Mouse (Mus musculus) ES-E14 (cell line): ENCODE data around the gene Ttll7. TPM values are rescaled to one million over a fixed set of nuclear protein-coding genes. Genes with fewer than 3 reads are reported as not detected.

Experiments
- DNase-seq: peaks from one replicate; pipeline ENCODE4 v3.0.0-alpha.2; 2013; ENCODE audit warnings: low read depth, low spot score
- H3K27ac ChIP-seq: 2 replicates; pipeline ENCODE4 v1.5.1; 2012; ENCODE audit warnings: low read depth, mild to moderate bottlenecking, low read length, moderate library complexity, mixed read lengths; ENCODE audit not compliant: poor library complexity, insufficient read depth, severe bottlenecking
- H3K36me3 ChIP-seq: 2 replicates; pipeline ENCODE4 v1.6.1; 2012; ENCODE audit warnings: mild to moderate bottlenecking, low read length, moderate library complexity, mixed read lengths; ENCODE audit not compliant: control insufficient read depth, poor library complexity, insufficient read depth, severe bottlenecking
- H3K4me1 ChIP-seq, 2 experiments: fragments of 150-350 bp in 1 of 2; sonication (generic) in 1 of 2; 2 replicates each; pipeline ENCODE4 v1.6.1; 2012; ENCODE audit warnings: low read length in 2 of 2, mild to moderate bottlenecking in 1 of 2, mixed read lengths in 1 of 2; ENCODE audit not compliant: control insufficient read depth in 2 of 2, insufficient read depth in 2 of 2, poor library complexity in 1 of 2
- H3K4me3 ChIP-seq, 2 experiments: fragments of 150-350 bp in 1 of 2; sonication (generic) in 1 of 2; 2 replicates each; pipeline ENCODE4 v1.5.1; 2012; ENCODE audit warnings: low read length in 2 of 2, low read depth in 1 of 2, mild to moderate bottlenecking in 1 of 2, mixed read lengths in 1 of 2; ENCODE audit not compliant: insufficient read depth in 1 of 2, poor library complexity in 1 of 2, severe bottlenecking in 1 of 2
- H3K9ac ChIP-seq: 2 replicates; pipeline ENCODE4 v1.6.1; 2012; ENCODE audit warnings: low read depth, mild to moderate bottlenecking, low read length, mixed read lengths; ENCODE audit not compliant: poor library complexity, insufficient read depth, severe bottlenecking
- H3K9me3 ChIP-seq: fragments of 150-350 bp; sonication (generic); 2 replicates; pipeline ENCODE4 v1.6.1; 2012; ENCODE audit warnings: low read depth, mild to moderate bottlenecking, low read length; ENCODE audit not compliant: control insufficient read depth, insufficient read depth
- CHD2 ChIP-seq: IDR thresholded peaks from 2 replicates; pipeline ENCODE4 v1.6.1; 2014; ENCODE audit warnings: mild to moderate bottlenecking, low read depth, low read length, inconsistent platforms
- HCFC1 ChIP-seq: IDR thresholded peaks from 2 replicates; pipeline ENCODE4 v1.6.1; 2012; ENCODE audit warnings: low read length, inconsistent platforms, borderline replicate concordance; ENCODE audit not compliant: insufficient read depth
- MAFK ChIP-seq: IDR thresholded peaks from 2 replicates; pipeline ENCODE4 v1.6.1; 2014; ENCODE audit warnings: mild to moderate bottlenecking, low read depth, low read length, inconsistent platforms; ENCODE audit not compliant: insufficient read depth
- ZC3H11A ChIP-seq: IDR thresholded peaks from 2 replicates; pipeline ENCODE4 v1.6.1; 2012; ENCODE audit warnings: low read depth, mild to moderate bottlenecking, inconsistent platforms, low read length, borderline replicate concordance
- ZNF384 ChIP-seq: IDR thresholded peaks from 2 replicates; pipeline ENCODE4 v1.6.1; 2012; ENCODE audit warnings: low read depth, low read length, inconsistent platforms
- in situ Hi-C, 2 experiments: fragments of 600-800 bp; cut with MboI; formaldehyde crosslinking; loops; one replicate each; pipeline ENCODE4 v1.15.1; 2025; ENCODE audit warnings: low sequenced_read_pairs in 2 of 2, inconsistent platforms in 1 of 2; ENCODE audit not compliant: unreplicated experiment in 2 of 2
- total RNA-seq: library from RNA; depleted of rRNA; stranded (reverse); fragments of 300-350 nt; gene quantifications from 2 replicates; pipeline ENCODE4 v1.2.3, GENCODE M21; 2012

The Ttll7 gene
- total RNA-seq, 1 experiment: 0.94 TPM

- Histone ChIP-seq H3K36me3 (no peaks in the 10 kb centered on the region), H3K4me1 (no peaks in the 10 kb centered on the region), H3K9me3 (no peaks in the 10 kb centered on the region), H3K27ac (no peak overlapping the region), H3K9ac (no peak overlapping the region), H3K4me3 (no peak overlapping the region)
- no peak for DNase-seq
- in situ Hi-C loops: loop anchor here in 1 of 2 experiments (25.0 kb wide), 1 partner anchor 592 kb away; no protein-coding TSS in a partner anchor
- TF ChIP-seq ZNF384: no peak
- TF ChIP-seq CHD2: no peak
- no peak for TF ChIP-seq MAFK
- no peak for TF ChIP-seq ZC3H11A
- no peak for TF ChIP-seq HCFC1
Observed at GRCm38 (mm10) chr3:146929011-146929410, 76.8 kb downstream of the Ttll7 start.

- DNase-seq: no peak
- Histone ChIP-seq H3K27ac (no peak overlapping the region), H3K36me3 (no peaks in the 10 kb centered on the region), H3K9me3 (no peaks in the 10 kb centered on the region), H3K4me1 (no peaks in the 10 kb centered on the region), H3K4me3 (no peak overlapping the region), H3K9ac (no peak overlapping the region)
- TF ChIP-seq MAFK (no peak), ZC3H11A (no peak), CHD2 (no peak), HCFC1 (no peak), ZNF384 (no peak)
- in situ Hi-C loops: loop anchor here in 1 of 2 experiments (25.0 kb wide), 1 partner anchor 594 kb away; no protein-coding TSS in a partner anchor
Observed at GRCm38 (mm10) chr3:146931190-146931589, 79.0 kb downstream of the Ttll7 start.

- TF ChIP-seq ZC3H11A (no peak), HCFC1 (no peak), ZNF384 (no peak), CHD2 (no peak), MAFK (no peak)
- DNase-seq: no peak
- in situ Hi-C loops: loop anchor here in 1 of 2 experiments (25.0 kb wide), 1 partner anchor 595 kb away; no protein-coding TSS in a partner anchor
Observed at GRCm38 (mm10) chr3:146932506-146932905, 80.3 kb downstream of the Ttll7 start.

DNA sequence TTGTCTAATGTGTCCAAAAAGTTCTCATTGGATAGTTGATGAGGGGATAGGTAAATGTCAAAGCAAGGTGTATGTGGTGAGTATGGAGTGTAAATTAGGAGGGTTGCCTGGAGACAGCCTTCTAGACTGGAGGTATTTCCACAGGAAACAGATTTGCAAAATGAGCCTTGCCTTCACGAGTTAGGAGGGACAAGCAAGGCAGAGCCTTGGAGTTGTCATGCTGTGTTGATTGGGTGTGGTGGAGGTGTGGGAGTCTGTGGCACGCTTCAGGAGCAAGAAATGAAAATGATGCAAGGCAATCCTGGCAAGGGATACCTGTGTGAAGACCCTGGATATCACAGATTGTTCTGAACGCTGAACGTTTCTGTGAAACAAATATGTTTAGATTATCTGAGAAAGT is 84.7 kb downstream of the Ttll7 start:
- peaks cover 0 to 2% of the 10 kb centered on the region in 2 experiments; a peak in 1 of 4 replicates for H3K4me1 ChIP-seq
- in situ Hi-C loops: loop anchor here in 1 of 2 experiments (25.0 kb wide), 1 partner anchor 600 kb away; no protein-coding TSS in a partner anchor
- H3K9me3 ChIP-seq: no peaks in the 10 kb centered on the region
- no peak overlapping the region for H3K27ac ChIP-seq
- H3K4me3 ChIP-seq: no peak overlapping the region
- H3K9ac ChIP-seq: no peak overlapping the region
- TF ChIP-seq ZC3H11A (no peak), HCFC1 (no peak), CHD2 (no peak), MAFK (no peak), ZNF384 (no peak)
- H3K36me3 ChIP-seq: no peaks in the 10 kb centered on the region
- DNase-seq: no peak

More at GRCm38 (mm10) chr3:146932506-146932905, 80.3 kb downstream of the Ttll7 start:
- Histone ChIP-seq H3K4me3 (no peak overlapping the region), H3K9me3 (no peaks in the 10 kb centered on the region), H3K4me1 (no peaks in the 10 kb centered on the region), H3K9ac (no peak overlapping the region), H3K36me3 (no peaks in the 10 kb centered on the region), H3K27ac (no peak overlapping the region)
